Mouse (Mus musculus): Measurements from ENCODE around the gene Gm10642. TPM values are rescaled to one million over a fixed set of nuclear protein-coding genes. Genes with fewer than 3 reads are reported as not detected.

Gm10642 gene
- polyA plus RNA-seq, 1 experiment from 2014 or later, result 0.25 TPM

GRCm38 (mm10) chr9:70670381-70670780, 14.3 kb downstream of the Gm10642 start:
- Histone ChIP-seq H3K9me3 (replicated peaks; ENCODE audit: control insufficient read depth, low read length, poor library complexity, severe bottlenecking) (no peaks in the 10 kb centered on the region), H3K4me3 (ENCODE audit: low read depth, low read length) (no peak overlapping the region), H3K4me2 (ENCODE audit: low read length) (no peak overlapping the region), H3K36me3 (ENCODE audit: control insufficient read depth, insufficient read depth, low read length) (no peaks in the 10 kb centered on the region), H3K4me1 (ENCODE audit: control insufficient read depth, insufficient read depth, low read length) (no peaks in the 10 kb centered on the region), H3K9ac (ENCODE audit: low read depth, low read length) (no peak overlapping the region), H3K27me3 (ENCODE audit: control insufficient read depth, insufficient read depth, low read depth, low read length) (no peaks in the 10 kb centered on the region), H3K27ac (ENCODE audit: low read length) (no peak overlapping the region)
- 89% methylated on average over 6 of the region's 6 CpGs for WGBS
- no peak for ATAC-seq

DNA sequence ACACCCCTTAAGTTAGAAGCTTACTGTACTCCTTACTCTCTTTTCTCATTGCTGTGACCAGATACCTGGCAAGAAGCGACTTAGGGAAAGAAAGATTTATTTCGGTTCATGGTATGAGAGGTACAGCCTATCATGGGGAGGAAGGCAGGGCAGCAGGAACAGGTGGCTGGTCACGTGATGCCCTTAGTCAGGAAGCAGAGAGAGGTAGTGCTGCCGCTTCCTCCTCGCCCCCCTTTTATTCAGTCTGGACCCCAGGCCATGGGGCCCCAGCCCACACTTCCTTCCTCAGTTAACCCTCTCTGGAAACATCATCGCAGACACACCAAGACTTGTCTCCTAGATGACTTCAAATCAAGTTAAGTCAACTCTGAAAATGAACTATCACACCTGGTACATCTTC, 15.2 kb downstream of the Gm10642 start:
- Histone ChIP-seq H3K9me3 (replicated peaks; ENCODE audit: control insufficient read depth, low read length, poor library complexity, severe bottlenecking) (no peaks in the 10 kb centered on the region), H3K36me3 (ENCODE audit: control insufficient read depth, insufficient read depth, low read length) (no peaks in the 10 kb centered on the region), H3K4me2 (ENCODE audit: low read length) (no peak overlapping the region), H3K9ac (ENCODE audit: low read depth, low read length) (no peak overlapping the region), H3K27ac (ENCODE audit: low read length) (no peak overlapping the region), H3K27me3 (ENCODE audit: control insufficient read depth, insufficient read depth, low read depth, low read length) (no peaks in the 10 kb centered on the region), H3K4me3 (ENCODE audit: low read depth, low read length) (no peak overlapping the region), H3K4me1 (ENCODE audit: control insufficient read depth, insufficient read depth, low read length) (no peaks in the 10 kb centered on the region)
- 83% methylated on average over 6 of the region's 6 CpGs for WGBS
- no peak for ATAC-seq

DNA sequence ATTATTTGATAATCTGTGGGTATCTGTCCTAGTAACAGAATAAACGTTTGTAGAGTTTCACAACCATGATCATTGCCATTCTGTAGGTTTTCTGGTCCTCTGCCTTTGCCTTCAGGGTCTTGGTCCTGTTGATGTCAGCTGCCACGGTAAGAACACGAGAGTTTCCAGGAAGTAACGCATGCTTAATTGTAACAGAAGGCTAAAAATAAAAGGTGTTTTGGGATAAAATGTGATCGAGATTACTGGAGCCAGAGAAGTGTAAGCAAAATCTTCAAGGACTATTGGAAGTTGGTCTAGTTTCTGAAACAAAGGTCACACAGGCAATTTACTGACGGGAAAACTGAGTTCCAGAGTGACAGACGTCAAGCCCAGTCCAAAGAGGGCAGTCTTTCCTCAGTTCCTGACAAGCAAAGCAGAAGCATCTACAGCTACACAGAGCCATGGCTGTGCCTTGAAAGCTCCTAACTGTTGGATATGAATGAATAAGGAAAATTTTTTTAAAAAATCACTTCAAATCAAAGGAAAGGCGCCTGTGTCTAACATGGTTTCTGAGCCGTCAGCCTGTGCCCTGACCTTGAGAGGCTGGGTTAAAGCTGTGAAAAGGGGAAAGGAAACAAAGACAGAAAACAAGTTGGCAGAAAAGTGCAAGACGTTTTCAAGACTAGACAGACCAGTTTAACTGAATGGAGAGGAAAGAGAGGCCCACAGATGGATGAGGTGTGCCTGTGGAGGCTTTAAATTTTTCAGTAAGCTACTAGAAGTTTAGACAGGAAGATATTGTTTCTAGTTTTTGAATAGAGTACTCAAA, 15.9 kb downstream of the Gm10642 start:
- WGBS, result 52% methylated on average over 10 of the region's 10 CpGs
- no peak for ATAC-seq
- H3K27ac ChIP-seq (ENCODE audit: low read length), result no peak overlapping the region

DNA sequence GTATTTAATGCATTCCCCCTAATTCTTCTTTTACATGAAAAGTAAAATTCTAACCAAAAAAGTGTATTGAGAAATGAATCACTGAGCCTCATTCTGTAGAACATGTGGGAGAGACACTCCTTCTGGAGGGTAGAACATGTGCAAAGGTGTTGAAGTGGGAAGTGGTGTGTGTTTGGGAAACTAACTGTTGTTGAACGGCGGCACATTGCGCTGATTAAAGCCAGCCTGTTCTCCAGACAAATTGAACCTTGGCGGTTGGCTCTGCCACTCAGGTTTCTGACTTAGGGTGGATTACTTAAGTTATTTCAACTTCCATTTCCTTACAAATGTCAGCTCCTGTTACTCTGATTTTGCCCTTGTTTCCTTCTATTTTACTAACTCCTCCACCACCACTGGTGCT, 17.6 kb downstream of the Gm10642 start:
- H3K27ac ChIP-seq (ENCODE audit: low read length), result no peak overlapping the region
- WGBS, result 95% methylated on average over 4 of the region's 4 CpGs
- H3K9me3 ChIP-seq (replicated peaks; ENCODE audit: control insufficient read depth, low read length, poor library complexity, severe bottlenecking), result no peaks in the 10 kb centered on the region
- no peak for ATAC-seq
- H3K4me2 ChIP-seq (ENCODE audit: low read length), result no peak overlapping the region
- no peaks in the 10 kb centered on the region for H3K27me3 ChIP-seq (ENCODE audit: control insufficient read depth, insufficient read depth, low read depth, low read length)
- H3K4me3 ChIP-seq (ENCODE audit: low read depth, low read length), result no peak overlapping the region
- H3K36me3 ChIP-seq (ENCODE audit: control insufficient read depth, insufficient read depth, low read length), result no peaks in the 10 kb centered on the region
- H3K9ac ChIP-seq (ENCODE audit: low read depth, low read length), result no peak overlapping the region
- no peaks in the 10 kb centered on the region; the same call in 1 of the 2 replicates for H3K4me1 ChIP-seq (ENCODE audit: control insufficient read depth, insufficient read depth, low read length)

More for the DNA sequence above, 15.9 kb downstream of the Gm10642 start:
- no peaks in the 10 kb centered on the region for H3K9me3 ChIP-seq (replicated peaks; ENCODE audit: control insufficient read depth, low read length, poor library complexity, severe bottlenecking)
- no peaks in the 10 kb centered on the region for H3K27me3 ChIP-seq (ENCODE audit: control insufficient read depth, insufficient read depth, low read depth, low read length)
- no peaks in the 10 kb centered on the region for H3K4me1 ChIP-seq (ENCODE audit: control insufficient read depth, insufficient read depth, low read length)
- no peak overlapping the region for H3K4me3 ChIP-seq (ENCODE audit: low read depth, low read length)
- no peak overlapping the region for H3K9ac ChIP-seq (ENCODE audit: low read depth, low read length)
- H3K36me3 ChIP-seq (ENCODE audit: control insufficient read depth, insufficient read depth, low read length), result no peaks in the 10 kb centered on the region
- no peak overlapping the region for H3K4me2 ChIP-seq (ENCODE audit: low read length)

GRCm38 (mm10) chr9:70675117-70675516, 19.1 kb downstream of the Gm10642 start:
- no peaks in the 10 kb centered on the region for H3K36me3 ChIP-seq (ENCODE audit: control insufficient read depth, insufficient read depth, low read length)
- no peak overlapping the region for H3K4me2 ChIP-seq (ENCODE audit: low read length)
- 80% methylated on average over 4 of the region's 4 CpGs for WGBS
- H3K9me3 ChIP-seq (replicated peaks; ENCODE audit: control insufficient read depth, low read length, poor library complexity, severe bottlenecking), result no peaks in the 10 kb centered on the region
- no peaks in the 10 kb centered on the region for H3K27me3 ChIP-seq (ENCODE audit: control insufficient read depth, insufficient read depth, low read depth, low read length)
- H3K4me1 ChIP-seq (ENCODE audit: control insufficient read depth, insufficient read depth, low read length), result peaks cover 2% of the 10 kb centered on the region
- no peak overlapping the region for H3K27ac ChIP-seq (ENCODE audit: low read length)
- H3K4me3 ChIP-seq (ENCODE audit: low read depth, low read length), result no peak overlapping the region
- no peak overlapping the region for H3K9ac ChIP-seq (ENCODE audit: low read depth, low read length)
- ATAC-seq, result no peak

GRCm38 (mm10) chr9:70675961-70676360, 19.9 kb downstream of the Gm10642 start:
- no peak overlapping the region for H3K9ac ChIP-seq (ENCODE audit: low read depth, low read length)
- H3K36me3 ChIP-seq (ENCODE audit: control insufficient read depth, insufficient read depth, low read length), result no peaks in the 10 kb centered on the region
- no peak overlapping the region for H3K4me2 ChIP-seq (ENCODE audit: low read length)
- no peaks in the 10 kb centered on the region for H3K9me3 ChIP-seq (replicated peaks; ENCODE audit: control insufficient read depth, low read length, poor library complexity, severe bottlenecking)
- no peaks in the 10 kb centered on the region for H3K27me3 ChIP-seq (ENCODE audit: control insufficient read depth, insufficient read depth, low read depth, low read length)
- H3K4me3 ChIP-seq (ENCODE audit: low read depth, low read length), result no peak overlapping the region
- WGBS, result 84% methylated on average over 5 of the region's 5 CpGs
- ATAC-seq, result no peak
- H3K4me1 ChIP-seq (ENCODE audit: control insufficient read depth, insufficient read depth, low read length), result peaks cover 9% of the 10 kb centered on the region
- no peak overlapping the region for H3K27ac ChIP-seq (ENCODE audit: low read length)

DNA sequence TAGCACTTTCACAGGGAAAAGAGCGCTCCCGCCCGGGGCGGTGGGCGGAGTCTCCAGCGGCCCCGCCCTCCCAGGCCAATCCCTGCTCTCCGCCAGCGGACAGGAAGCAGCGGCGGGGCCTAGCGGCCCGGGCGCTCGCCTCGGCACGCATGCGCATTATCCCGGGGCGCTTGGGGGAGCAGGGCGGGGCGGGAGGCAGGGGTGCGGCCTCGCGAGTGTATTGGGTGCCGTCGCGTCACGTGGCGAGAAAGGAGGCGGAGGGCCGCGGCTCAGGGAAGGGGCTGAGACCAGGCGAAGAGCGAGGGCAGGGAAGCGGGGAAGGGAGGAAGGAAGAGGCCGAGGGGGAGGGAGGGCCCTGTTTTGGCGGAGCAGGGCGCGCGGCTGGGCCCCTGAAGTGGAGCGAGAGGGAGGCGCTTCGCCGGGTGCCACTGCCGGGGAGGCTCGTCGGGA, 22.7 kb downstream of the Gm10642 start, which contains the start of gene Adam10:
Gene Adam10 (plus strand): TSS at position 316 of the 450 bp plus-strand sequence.
- Histone ChIP-seq H3K27ac (ENCODE audit: low read length) (peak within 1 kb of the TSS; percentile 98), H3K9me3 (replicated peaks; ENCODE audit: control insufficient read depth, low read length, poor library complexity, severe bottlenecking) (no peaks in the 10 kb centered on the region), H3K9ac (ENCODE audit: low read depth, low read length) (peak within 1 kb of the TSS; percentile 88), H3K36me3 (ENCODE audit: control insufficient read depth, insufficient read depth, low read length) (no peaks in the 10 kb centered on the region), H3K4me3 (ENCODE audit: low read depth, low read length) (peak within 1 kb of the TSS; percentile 97), H3K4me1 (ENCODE audit: control insufficient read depth, insufficient read depth, low read length) (peaks cover 21% of the 10 kb centered on the region), H3K27me3 (ENCODE audit: control insufficient read depth, insufficient read depth, low read depth, low read length) (no peaks in the 10 kb centered on the region), H3K4me2 (ENCODE audit: low read length) (peak within 1 kb of the TSS; percentile 87)
- peak; percentile 99 for ATAC-seq
- 0% methylated on average over 39 of the region's 48 CpGs for WGBS

DNA sequence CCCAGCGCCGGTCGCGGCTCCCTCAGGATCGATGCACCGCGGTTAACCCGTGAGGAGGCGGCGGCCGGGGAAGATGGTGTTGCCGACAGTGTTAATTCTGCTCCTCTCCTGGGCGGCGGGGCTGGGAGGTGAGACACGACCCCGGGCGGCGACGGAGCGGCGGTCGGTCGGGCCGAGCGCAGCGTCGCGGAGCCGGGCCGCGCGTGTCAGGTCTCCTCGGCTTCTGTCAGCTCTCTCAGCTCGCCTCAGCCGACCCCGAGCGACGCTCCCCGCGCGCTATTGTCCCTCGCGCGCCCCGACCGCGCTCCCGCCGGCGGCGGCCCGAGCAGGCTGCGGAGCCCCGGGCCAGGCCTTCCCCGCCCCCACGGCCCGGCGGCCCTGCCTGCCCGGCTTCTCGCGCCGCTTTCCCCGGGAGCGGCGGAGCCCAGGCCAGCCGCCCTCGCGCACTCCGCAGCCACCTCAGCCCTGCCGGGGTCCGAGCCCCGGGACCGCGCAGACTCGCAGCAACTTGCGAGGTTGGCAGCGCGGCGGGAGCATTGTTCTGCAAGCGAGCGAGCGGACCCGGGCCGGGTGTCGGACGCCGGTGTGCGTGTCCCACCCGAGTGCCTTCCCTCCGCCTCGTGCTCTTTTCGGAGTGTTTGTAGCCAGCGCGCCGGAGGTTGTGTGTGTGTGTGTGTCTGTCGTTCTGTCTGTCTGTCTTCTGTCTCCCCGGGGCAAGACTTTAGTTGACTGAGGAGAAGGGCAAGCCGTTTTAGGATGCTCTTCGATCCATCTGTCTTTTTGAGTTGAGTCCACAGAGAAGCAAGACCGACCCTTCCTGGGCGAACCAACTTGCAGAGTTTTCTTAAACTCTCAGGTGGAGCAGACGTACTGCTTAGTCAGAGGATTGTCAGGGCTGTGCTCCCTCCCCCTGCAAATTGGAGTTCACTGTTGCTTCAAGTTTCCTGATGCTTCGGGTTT, 23.4 kb downstream of the Gm10642 start:
- Histone ChIP-seq H3K4me3 (ENCODE audit: low read depth, low read length) (peak overlapping the region; percentile 97), H3K27me3 (ENCODE audit: control insufficient read depth, insufficient read depth, low read depth, low read length) (no peaks in the 10 kb centered on the region), H3K36me3 (ENCODE audit: control insufficient read depth, insufficient read depth, low read length) (no peaks in the 10 kb centered on the region), H3K9me3 (replicated peaks; ENCODE audit: control insufficient read depth, low read length, poor library complexity, severe bottlenecking) (no peaks in the 10 kb centered on the region), H3K9ac (ENCODE audit: low read depth, low read length) (peak overlapping the region; percentile 88), H3K27ac (ENCODE audit: low read length) (peak overlapping the region; percentile 98), H3K4me1 (ENCODE audit: control insufficient read depth, insufficient read depth, low read length) (peaks cover 21% of the 10 kb centered on the region), H3K4me2 (ENCODE audit: low read length) (peak overlapping the region; percentile 87)
- no peak; the same call in 1 of the 2 replicates for ATAC-seq
- WGBS, result under 1% methylated on average over 87 of the region's 103 CpGs

Measured in midbrain, embryonic 16.5 days (tissue).